Mouse (Mus musculus) heart, postnatal 0 days (tissue): ENCODE measurements around the gene Wfikkn2.

Experiments
- CTCF ChIP-seq: IDR thresholded peaks from 2 replicates; pipeline ENCODE4 v1.5.1; 2016; ENCODE audit warnings: antibody characterized with exemption, control low read depth, low read depth
- EP300 ChIP-seq: IDR thresholded peaks from 2 replicates; pipeline ENCODE4 v1.6.1; 2016; ENCODE audit warnings: antibody characterized with exemption, low read depth

- TF ChIP-seq CTCF, result no peak
- 0 out of 2 replicates have a peak, but pooled peaks have one; percentile 62 for TF ChIP-seq EP300
These were observed 12.4 kb downstream of the Wfikkn2 start for GRCm38 (mm10) chr11:94233405-94233804.
